Mouse (Mus musculus) yolk sac, embryonic 10.5 days (tissue): ENCODE measurements around the gene Fsip1.

Experiments used
- DNase-seq: peaks from one replicate; pipeline ENCODE4 v3.0.0-alpha.2; 2017; ENCODE audit warnings: low spot score

The Fsip1 gene

GRCm38 (mm10) chr2:118087044-118087726 is 169.6 kb downstream of the Fsip1 start:
- DNase-seq: no peak

- no peak for DNase-seq
Measured at GRCm38 (mm10) chr2:118085647-118086046, 171.1 kb downstream of the Fsip1 start.

- DNase-seq: no peak
Measured at GRCm38 (mm10) chr2:118084693-118085092, 172.1 kb downstream of the Fsip1 start.

- no peak for DNase-seq
Measured at GRCm38 (mm10) chr2:118083652-118084051, 173.1 kb downstream of the Fsip1 start.

- DNase-seq: no peak
Measured at GRCm38 (mm10) chr2:118081581-118081980, 175.2 kb downstream of the Fsip1 start.
